Mouse (Mus musculus): ENCODE results near the gene Vps26c.
"Not testable (repeated sequence)": the region's sequence is repeated elsewhere in the genome, so short reads cannot be mapped to it uniquely, and the experiment has no call there.

Gene Vps26c

GRCm38 (mm10) chr16:94484752-94485535 is 41.7 kb downstream of the Vps26c start:
- peak; percentile 25 for DNase-seq

GRCm38 (mm10) chr16:94473086-94473822 is 53.4 kb downstream of the Vps26c start:
- no peak for DNase-seq

DNA sequence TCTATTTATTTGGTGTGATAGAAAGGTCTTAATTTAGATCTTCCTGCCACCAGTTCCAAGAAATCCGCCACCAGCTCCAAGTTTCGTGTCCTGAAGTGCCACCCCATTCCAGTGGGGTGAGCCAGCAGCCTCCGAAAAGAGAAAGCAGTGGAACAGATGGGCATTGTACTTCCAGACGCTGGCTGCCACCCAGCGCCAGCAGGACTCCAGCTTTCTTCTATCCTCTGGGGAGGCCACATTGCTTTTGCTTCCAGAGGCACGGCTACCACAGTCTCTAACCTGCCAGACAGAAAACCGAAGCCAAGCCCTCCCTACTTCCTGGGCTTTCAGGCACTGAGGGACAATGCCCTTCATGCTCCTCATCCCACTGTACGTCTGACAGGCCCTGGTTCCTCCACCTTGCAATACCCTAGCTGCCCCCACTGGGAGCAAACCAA is 54.1 kb downstream of the Vps26c start:
- DNase-seq = no peak

GRCm38 (mm10) chr16:94468391-94468790 is 58.2 kb downstream of the Vps26c start:
- no peak for DNase-seq

- no peak for DNase-seq
Measured at GRCm38 (mm10) chr16:94467337-94468055, 59.1 kb downstream of the Vps26c start.

GRCm38 (mm10) chr16:94466317-94466716 is 60.3 kb downstream of the Vps26c start:
- not testable (repeated sequence) for DNase-seq

DNA sequence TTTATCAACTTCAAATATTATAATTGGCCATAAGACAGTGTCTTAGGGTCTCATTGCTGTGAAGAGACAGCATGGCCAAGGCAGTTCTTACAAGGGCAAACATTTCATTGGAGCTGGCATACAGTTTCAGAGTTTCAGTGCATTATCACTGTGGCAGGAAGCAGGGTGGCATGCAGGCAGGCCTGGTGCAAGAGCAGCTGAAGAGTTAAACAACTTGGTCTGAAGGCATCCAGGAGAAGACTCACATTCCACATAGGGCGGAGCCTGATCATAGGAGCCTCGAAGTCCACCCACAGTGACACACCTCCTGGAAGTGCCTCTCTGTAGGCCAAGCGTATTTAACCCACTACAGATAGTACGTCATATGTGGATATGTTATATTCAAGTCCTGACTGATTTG is 60.7 kb downstream of the Vps26c start:
- DNase-seq = no peak

DNA sequence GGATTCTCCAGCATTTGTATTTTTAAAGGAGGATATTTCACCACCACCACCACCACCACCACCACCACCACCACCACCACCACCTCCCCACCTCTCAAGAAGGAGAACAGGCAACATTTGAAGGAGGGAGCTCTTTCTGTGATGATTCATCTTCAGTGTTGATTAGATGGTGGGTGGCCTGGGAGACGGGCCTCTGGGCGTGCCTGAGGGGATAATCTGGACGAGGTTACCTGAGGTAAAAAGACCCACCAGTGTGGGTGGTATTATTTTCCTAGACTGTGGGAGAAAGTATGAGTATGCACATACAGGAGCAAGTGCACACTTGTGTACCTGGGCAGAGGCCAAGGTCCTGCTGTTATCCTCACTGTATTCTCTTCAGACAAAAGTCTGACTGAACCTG is 62.6 kb downstream of the Vps26c start:
- DNase-seq = no peak

DNA sequence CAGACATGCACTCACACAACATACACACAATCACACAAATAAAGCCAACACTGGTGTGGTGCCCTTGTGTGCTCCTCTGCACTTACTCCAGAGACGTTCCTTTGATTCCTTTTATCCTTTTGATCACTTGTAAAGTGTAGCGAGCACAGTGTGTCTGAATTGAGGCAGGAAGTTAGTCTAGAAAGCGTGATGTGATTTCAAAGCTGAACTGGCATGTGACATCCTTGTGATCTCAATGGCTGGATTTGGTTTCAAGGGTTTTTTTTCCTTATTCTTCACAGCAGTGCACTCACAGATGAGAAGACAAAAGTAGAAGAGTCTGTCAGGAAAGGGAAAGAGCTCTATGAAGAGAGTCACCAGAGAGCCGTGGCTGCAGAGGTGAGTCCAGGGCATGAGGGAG is 72.5 kb downstream of the Vps26c start:
- DNase-seq = no peak

- no peak for DNase-seq
Measured at GRCm38 (mm10) chr16:94452768-94453167, 73.9 kb downstream of the Vps26c start.

DNA sequence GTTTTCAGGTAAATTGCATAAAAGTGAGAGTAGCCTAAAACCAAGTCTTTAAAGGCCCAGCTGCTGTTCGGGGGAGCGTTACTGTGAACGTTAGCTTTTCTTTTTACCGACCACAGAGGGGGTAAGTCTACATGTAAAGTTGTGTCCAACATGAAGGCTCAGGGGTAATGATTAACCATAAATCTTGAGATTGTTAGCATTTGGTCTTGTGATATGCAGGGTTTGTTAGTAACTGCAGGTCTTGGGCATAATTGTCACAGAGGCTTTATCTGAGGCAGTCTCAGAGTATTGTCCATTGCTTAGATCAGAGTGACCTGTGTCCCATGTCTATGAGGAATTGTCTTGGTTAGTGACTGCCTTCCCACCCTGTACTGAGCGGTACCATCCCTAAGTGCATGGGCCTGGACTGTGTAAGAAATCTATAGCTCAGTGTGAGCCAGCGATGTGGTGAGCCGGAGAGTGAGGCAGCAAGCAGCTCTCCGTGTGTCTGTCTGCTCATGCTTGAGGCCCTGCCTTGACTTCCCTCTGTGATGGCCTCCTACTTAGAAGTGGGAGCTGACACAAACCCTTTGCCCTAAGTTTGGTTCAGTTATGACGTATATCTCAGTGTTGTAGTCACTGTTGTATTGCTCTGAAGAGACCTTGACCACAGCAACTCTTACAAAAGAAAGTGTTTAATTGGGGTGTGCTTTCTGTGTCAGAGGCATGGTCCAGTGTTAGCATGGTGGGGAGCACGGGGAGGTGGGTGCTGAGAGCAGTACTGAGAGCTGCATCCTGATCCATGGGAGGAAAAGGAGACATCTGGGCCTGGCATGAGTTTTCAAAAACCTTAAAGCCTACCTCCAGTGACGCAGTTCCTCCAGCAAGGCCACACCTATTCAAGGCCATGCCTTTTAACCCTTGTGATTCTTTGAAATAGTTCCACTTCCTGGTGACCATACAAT is 74.8 kb downstream of the Vps26c start:
- DNase-seq = no peak

DNA sequence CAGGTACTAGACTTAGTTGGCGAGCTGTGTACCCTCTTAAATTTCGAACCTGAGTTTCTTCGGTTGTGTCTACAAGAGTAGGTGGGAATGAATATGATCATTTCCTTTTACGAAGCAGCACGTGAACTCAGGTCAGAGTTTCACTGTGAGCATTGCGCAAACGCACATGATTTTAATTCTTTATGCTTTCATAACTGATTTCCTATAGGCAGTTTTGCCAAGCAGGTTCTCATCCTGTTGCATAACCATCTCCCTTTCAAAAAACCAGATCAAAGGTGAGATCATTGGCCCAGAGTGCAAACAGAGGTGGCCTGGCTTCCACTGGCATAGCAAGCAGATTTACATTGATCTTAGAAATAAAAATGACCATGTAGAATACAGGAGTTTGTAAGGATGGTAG is 77.0 kb downstream of the Vps26c start:
- DNase-seq = no peak

DNA sequence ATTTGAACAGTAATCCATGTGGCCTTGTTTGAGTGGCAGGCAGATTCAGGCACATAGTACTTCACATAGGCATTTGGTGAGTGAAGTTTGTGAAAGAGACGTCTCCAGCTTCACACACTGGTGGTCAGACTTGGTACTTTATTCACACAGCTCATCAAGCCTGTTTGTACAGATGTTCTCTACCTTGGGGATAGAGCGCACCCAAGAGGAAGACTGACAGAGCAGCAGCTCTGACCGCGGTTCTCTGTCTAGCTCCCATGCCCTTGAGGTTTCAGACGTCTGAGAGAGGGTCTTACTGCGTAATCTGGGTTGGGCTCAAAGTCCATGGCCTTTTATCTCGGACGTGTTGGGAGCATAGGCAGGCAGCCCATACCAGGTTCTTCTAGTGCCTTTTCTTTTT is 77.5 kb downstream of the Vps26c start:
- DNase-seq = no peak
